Mouse (Mus musculus): ENCODE data around the gene Prss29. TPM values are rescaled to one million over a fixed set of nuclear protein-coding genes. Genes with fewer than 3 reads are reported as not detected.

Gene Prss29
- total RNA-seq, 2 experiments from 2014 or later, result not detected

DNA sequence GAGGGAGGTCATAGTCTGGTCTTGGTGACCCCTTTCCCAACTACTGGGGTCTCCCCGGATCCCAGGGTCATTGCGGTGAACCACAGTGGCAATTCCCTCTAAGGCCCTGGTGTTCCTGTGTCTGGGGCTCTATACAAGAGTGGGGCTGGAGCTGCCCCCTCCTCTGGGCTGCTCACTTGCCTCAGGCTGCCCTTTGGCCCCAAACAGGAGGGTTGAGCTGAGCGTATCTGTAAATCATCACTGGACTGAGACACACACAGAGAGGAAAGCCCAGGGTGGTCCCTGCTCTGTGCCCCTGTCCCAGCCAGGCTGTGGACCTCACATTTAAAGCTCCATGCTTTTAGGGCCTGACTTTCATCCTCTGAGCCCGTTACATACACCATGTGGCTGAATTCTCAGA is 19.8 kb downstream of the Prss29 start:
- DNase-seq, result no peak
- intact Hi-C loops (cut with DNase I), result loop anchor here (10.0 kb wide), 1 partner anchor 357 kb away; no protein-coding TSS in a partner anchor

DNA sequence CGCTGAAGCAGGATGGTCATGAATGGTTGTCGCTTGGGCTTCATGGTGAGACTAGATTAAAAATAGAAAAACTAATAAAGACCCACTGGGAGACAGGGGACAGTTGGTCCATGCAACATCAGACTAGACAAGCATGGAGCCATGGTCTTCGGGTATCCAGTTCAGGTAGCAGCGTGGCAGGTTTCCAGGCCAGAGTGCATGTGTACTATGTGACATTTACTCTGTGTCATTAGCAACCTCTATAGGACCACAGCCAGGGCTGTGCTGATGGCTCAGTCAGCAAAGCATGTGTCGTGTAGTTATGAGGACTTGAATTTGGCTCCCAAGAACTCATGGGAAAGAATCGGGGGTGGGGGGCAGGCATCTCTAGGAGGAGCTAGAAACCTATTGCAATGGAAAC is 21.5 kb downstream of the Prss29 start:
- DNase-seq, result no peak
- intact Hi-C loops (cut with DNase I), result no loop called here

DNA sequence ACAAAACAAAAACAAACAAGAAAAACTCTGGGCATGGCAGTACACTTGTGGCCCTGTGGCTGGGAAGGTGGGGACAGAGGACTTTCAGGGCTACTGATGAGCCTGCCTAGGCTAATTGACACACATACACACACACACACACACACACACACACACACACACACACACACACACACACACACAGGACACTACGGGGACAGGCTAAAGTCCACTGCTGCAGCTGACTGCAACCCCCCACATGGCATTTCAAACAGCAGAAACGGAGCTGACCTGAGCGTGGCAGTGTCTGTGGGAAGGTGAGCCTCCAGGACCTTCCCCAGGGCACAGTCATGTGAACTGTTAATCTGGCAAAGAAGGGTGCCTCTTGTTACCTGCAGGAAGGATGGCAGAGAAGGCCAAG is 23.0 kb downstream of the Prss29 start:
- intact Hi-C loops (cut with DNase I), result no loop called here
- DNase-seq, result no peak

DNA sequence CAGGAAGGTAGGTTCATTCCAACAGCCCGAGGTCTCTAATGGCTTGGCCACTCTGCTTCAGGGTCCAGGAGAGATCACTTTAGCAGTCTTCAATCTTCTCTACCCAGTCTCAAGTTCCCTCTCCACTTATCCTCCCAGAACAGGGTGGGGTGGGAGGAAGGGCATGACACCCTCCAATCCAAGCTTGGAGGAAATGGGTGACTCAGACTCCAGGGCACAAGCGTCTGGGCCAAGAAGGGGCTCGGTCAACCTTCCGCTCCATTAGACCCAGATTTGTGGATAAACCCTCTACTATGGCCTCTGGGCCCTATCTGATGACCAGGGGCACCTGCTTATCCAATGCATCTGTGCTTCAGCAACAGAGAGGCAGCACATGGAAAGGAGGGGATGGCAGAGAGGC is 27.0 kb downstream of the Prss29 start, which contains the start of gene Tpsab1:
Gene Tpsab1 (minus strand): TSS at position 101 of the 400 bp plus-strand sequence.
- no peak for DNase-seq
- intact Hi-C loops (cut with DNase I), result no loop called here

DNA sequence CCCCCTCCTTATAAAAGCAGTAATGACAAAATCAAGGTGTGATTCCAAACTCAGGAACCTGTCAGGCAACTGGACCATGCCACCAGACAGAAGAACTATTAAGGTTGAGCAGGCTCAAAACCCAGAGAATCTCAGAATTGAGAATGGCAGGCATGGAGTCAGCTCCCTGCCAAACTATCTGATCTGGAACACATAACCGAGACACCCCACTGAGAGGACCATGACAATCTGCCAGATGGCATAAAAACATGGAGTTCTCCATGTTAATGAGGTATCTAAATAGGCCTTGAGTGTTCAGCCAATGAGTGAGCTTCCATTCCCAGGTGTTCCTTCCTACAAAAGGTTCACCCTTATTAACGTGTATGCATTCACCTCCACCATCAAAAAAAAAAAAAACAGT is 42.8 kb downstream of the Prss29 start:
- intact Hi-C loops (cut with DNase I), result loop anchor here (10.0 kb wide), 1 partner anchor 416 kb away; no protein-coding TSS in a partner anchor
- no peak for DNase-seq

DNA sequence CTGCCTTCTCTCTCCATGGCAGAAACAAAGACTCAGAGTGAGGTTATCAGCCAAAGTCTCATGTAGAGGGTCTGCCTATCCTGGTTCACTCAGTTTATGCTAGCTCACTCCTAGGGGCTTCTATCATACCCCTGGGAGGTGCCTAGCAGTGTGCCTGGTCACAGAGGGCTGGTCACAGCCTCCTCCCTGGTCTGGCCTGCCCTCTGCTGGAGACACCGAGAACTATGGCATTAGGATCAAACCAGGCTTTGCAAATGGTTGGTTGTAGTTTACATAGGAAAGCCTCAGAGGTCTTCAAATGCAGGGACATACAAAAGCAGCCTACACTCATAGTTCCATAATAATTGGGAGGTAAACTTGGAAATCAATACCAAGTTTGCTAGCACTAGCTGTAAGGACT is 45.3 kb downstream of the Prss29 start:
- intact Hi-C loops (cut with DNase I), result loop anchor here (10.0 kb wide), 1 partner anchor 419 kb away; no protein-coding TSS in a partner anchor
- DNase-seq, result peak in 1 of 2 experiments; percentile 35

DNA sequence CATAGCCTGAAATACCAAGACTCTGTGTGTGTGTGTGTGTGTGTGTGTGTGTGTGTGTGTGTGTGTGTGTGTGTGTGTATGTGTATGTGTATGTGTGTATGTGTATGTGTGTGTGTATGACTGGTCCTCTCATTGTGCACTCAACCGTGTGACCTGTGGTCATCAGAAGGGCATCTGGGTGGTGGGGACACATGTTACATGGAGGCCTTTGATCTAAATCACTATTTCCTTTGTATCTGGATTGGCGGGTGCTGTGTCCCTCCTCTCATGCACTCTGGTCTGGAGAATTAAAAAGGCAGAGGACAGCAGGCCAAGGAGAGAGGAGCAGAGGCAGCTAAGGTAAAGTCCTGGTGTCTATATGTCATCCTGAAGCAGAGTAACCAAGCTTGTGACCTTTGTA is 47.6 kb downstream of the Prss29 start, which contains the start of gene Tpsb2:
Gene Tpsb2 (plus strand): TSS at position 301 of the 400 bp plus-strand sequence.
- DNase-seq, result no peak
- intact Hi-C loops (cut with DNase I), result loop anchor here (10.0 kb wide), 1 partner anchor 421 kb away; no protein-coding TSS in a partner anchor

DNA sequence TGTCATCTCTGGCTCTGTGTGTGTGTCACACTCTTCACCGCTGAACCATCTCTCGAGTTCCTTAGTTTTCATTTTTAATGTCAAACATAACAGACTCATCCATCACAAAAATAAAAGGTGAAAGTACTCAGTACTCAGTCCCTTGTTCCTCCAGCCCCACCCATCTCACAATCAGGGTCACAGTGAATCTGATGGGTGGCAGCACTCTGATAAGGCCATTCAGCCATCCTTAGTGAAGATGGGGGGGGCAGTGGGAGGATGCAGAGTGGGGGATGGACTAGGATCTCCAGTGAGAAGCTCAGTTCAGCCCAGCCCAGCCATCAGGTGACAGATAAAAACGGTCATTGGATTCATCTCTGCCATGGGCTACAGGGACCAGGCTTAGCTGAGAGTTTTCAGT is 50.5 kb downstream of the Prss29 start, which contains the start of gene Tpsg1:
Gene Tpsg1 (plus strand): TSS at position 301 of the 400 bp plus-strand sequence.
- no peak for DNase-seq
- intact Hi-C loops (cut with DNase I), result loop anchor here (10.0 kb wide), 1 partner anchor 424 kb away; no protein-coding TSS in a partner anchor

Other genes with a start within 250 kb of the Prss29 start
- 10 to 100 TPM; 34.5 to 36.7 TPM for gene Tmem204, start 235.1 kb upstream of the Prss29 start, total RNA-seq (2021)
- gene Telo2, start 202.7 kb upstream of the Prss29 start, total RNA-seq (2021), result 10 to 100 TPM; 12.4 to 12.7 TPM
- 1 to 10 TPM; 4.2 to 6.7 TPM for gene Ptx4, start 197.9 kb upstream of the Prss29 start, total RNA-seq (2021)
- 10 to 100 TPM; 28.7 to 34.3 TPM for gene Clcn7, start 185.3 kb upstream of the Prss29 start, total RNA-seq (2021)
- not detected for gene Ccdc154, start 156.2 kb upstream of the Prss29 start, total RNA-seq (2021)
- gene Gm38655, start 143.2 kb upstream of the Prss29 start, total RNA-seq (2021), result not detected
- 10 to 100 TPM; 20.8 to 22.5 TPM for gene BC003965, start 134.1 kb upstream of the Prss29 start, total RNA-seq (2021)
- gene Unkl, start 130.3 kb upstream of the Prss29 start, total RNA-seq (2021), result 10 to 100 TPM in 1 of 2 experiments, 1 to 10 TPM in 1; 8.7 to 10.2 TPM
- 10 to 100 TPM; 13.9 TPM for gene Gnptg, start 78.5 kb upstream of the Prss29 start, total RNA-seq (2021)
- gene Tsr3, start 78.5 kb upstream of the Prss29 start, total RNA-seq (2021), result 10 to 100 TPM in 1 of 2 experiments, 1 to 10 TPM in 1; 8.6 to 11.0 TPM
- under 1 TPM; 0.42 to 0.43 TPM for gene Baiap3, start 62.3 kb upstream of the Prss29 start, total RNA-seq (2021)
- gene Ube2i, start 44.0 kb upstream of the Prss29 start, total RNA-seq (2021), result 10 to 100 TPM; 84.3 to 95.1 TPM
- gene Prss34, start 20.3 kb upstream of the Prss29 start, total RNA-seq (2021), result under 1 TPM; 0.22 to 0.25 TPM
- not detected for gene Prss28, start 10.0 kb upstream of the Prss29 start, total RNA-seq (2021)
- gene Tpsab1, start 26.9 kb downstream of the Prss29 start, total RNA-seq (2021), result under 1 TPM; 0.70 to 0.86 TPM
- 1 to 10 TPM; 1.8 to 2.2 TPM for gene Tpsb2, start 47.7 kb downstream of the Prss29 start, total RNA-seq (2021)
- under 1 TPM in 1 of 2 experiments, not detected in 1; 0.30 TPM for gene Tpsg1, start 50.6 kb downstream of the Prss29 start, total RNA-seq (2021)
- gene Cacna1h, start 115.1 kb downstream of the Prss29 start, total RNA-seq (2021), result 1 to 10 TPM; 5.4 to 6.5 TPM
- under 1 TPM in 1 of 2 experiments, not detected in 1; 0.47 TPM for gene Tekt4, start 136.0 kb downstream of the Prss29 start, total RNA-seq (2021)
- not detected for gene Sstr5, start 178.6 kb downstream of the Prss29 start, total RNA-seq (2021)

Data from heart, postnatal 36 days (tissue).